Mouse (Mus musculus) small intestine, adult 2 months (tissue): Measurements from ENCODE around the gene Atp5s.

Source experiments
- CTCF ChIP-seq: fragments of 200-500 bp; IDR thresholded peaks from 2 replicates; pipeline ENCODE4 v1.5.1; 2012; ENCODE audit warnings: low read depth, mild to moderate bottlenecking, control low read depth, inconsistent platforms, low read length, moderate library complexity, mixed read lengths; ENCODE audit not compliant: insufficient replicate concordance, insufficient read length; ENCODE audit errors: extremely low read depth
- POLR2A ChIP-seq: fragments of 200-500 bp; IDR thresholded peaks from 2 replicates; pipeline ENCODE4 v1.6.1; 2012; ENCODE audit warnings: low read depth, mild to moderate bottlenecking, control low read depth, inconsistent platforms, low read length, moderate library complexity

DNA sequence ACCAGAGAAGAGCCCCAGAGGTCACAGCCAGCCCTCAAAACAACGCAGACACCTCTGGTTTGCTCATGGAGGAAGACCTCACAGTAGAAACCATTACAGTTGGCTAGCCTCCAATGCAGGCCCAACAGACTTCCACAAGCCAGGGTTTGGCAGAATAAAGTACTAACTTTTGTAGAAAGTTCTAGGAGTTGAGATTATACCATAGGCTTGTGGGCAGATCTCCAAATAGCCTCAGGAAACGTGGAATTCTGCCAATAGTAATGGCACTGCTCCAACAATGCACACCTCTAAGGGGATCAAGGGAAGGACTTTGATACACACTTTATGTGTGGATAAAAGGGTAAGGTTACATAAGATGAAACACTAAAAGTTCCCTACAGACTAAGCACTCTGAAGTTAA, 36.4 kb upstream of the Atp5s start:
- TF ChIP-seq CTCF (no peak), POLR2A (no peak)
